In genomic region chr10:12884308-12884948, GRCm38 (mm10) we compare ENCODE assay signal across 11 mouse cellular contexts. TPM values are rescaled to one million over a fixed set of nuclear protein-coding genes. Genes with fewer than 3 reads are reported as not detected.
DNase-seq lines count a peak whose midpoint lies in the region; ATAC-seq and TF ChIP-seq lines count a peak whose summit lies in the region.
"Had no signal": no experiment of that assay in that cellular context is flagged by ENCODE, and none has a peak within 500 bp of the region (broad histone marks: within the 10 kb centered on the region; RNA-seq: fewer than 3 reads in every experiment).

No protein-coding gene starts in this region.

- no peaks in the 10 kb centered on the region for H3K36me3 ChIP-seq in heart, postnatal 0 days (replicated peaks; ENCODE audit: control insufficient read depth, insufficient read depth, low read length)
- no peaks in the 10 kb centered on the region for H3K36me3 ChIP-seq in heart, embryonic 12.5 days
- H3K36me3 ChIP-seq in neural tube, embryonic 15.5 days: no peaks in the 10 kb centered on the region
- H3K36me3 ChIP-seq: stomach, embryonic 15.5 days had no signal

- peak; percentile 39; the same call in 1 of the 2 replicates for ATAC-seq in heart, postnatal 0 days (ENCODE audit: insufficient read depth, low read depth)
- no peak for ATAC-seq in heart, embryonic 12.5 days (ENCODE audit: insufficient number of reproducible peaks, low FRiP score)
- peak; percentile 71 for ATAC-seq in Patski
- ATAC-seq in neural tube, embryonic 15.5 days (ENCODE audit: low FRiP score): no peak
- ATAC-seq: activated CD4-positive, CD25-positive, alpha-beta regulatory T cell, adult 4 months; forebrain, embryonic 14.5 days had no signal

- no peaks in the 10 kb centered on the region for H3K27me3 ChIP-seq in heart, postnatal 0 days (ENCODE audit: control insufficient read depth, insufficient read depth, low read length)
- no peaks in the 10 kb centered on the region for H3K27me3 ChIP-seq in heart, embryonic 12.5 days (replicated peaks)
- H3K27me3 ChIP-seq in Patski: no peaks in the 10 kb centered on the region
- H3K27me3 ChIP-seq in neural tube, embryonic 15.5 days (replicated peaks): no peaks in the 10 kb centered on the region
- H3K27me3 ChIP-seq: stomach, embryonic 15.5 days had no signal

- no peaks in the 10 kb centered on the region for H3K9me3 ChIP-seq in heart, postnatal 0 days (replicated peaks; ENCODE audit: control insufficient read depth, low read length)
- H3K9me3 ChIP-seq in heart, embryonic 12.5 days (replicated peaks): no peaks in the 10 kb centered on the region
- no peaks in the 10 kb centered on the region for H3K9me3 ChIP-seq in neural tube, embryonic 15.5 days (replicated peaks)
- H3K9me3 ChIP-seq: stomach, embryonic 15.5 days had no signal

- no peak for TF ChIP-seq CTCF in heart, postnatal 0 days (IDR thresholded peaks at IDR 0.05; ENCODE audit: low read depth)
- TF ChIP-seq CTCF in Patski (IDR thresholded peaks at IDR 0.05): no peak

- CTCF ChIA-PET in Patski (lab: Charles Lee): interaction anchor here (1.1 to 2.3 kb wide), 3 partner anchors 10 to 36 kb away, joined by 3 to 4 read pairs (median 4); no protein-coding TSS in a partner anchor

- no peak overlapping the region for H3K4me2 ChIP-seq in heart, postnatal 0 days (ENCODE audit: low read depth, low read length)
- H3K4me2 ChIP-seq in heart, embryonic 12.5 days: no peak overlapping the region
- no peak overlapping the region for H3K4me2 ChIP-seq in neural tube, embryonic 15.5 days
- H3K4me2 ChIP-seq: stomach, embryonic 15.5 days had no signal

- DNase-seq in heart, postnatal 0 days (ENCODE audit: low spot score): peak; percentile 13
- peak; percentile 51 for DNase-seq in Patski (ENCODE audit: low read depth, low spot score)
- peak; percentile 80 for DNase-seq in kidney, adult 9 months
- DNase-seq in lung, postnatal 25 days (ENCODE audit: low spot score): peak; percentile 29
- no peak for DNase-seq in urinary bladder, postnatal 4 days (ENCODE audit: low spot score in 2 of 2)
- DNase-seq in cerebellum, postnatal 36 days: no peak

- WGBS in heart, postnatal 0 days: 45% methylated on average over 8 of the region's 8 CpGs
- 60% methylated on average over 8 of the region's 8 CpGs for WGBS in heart, embryonic 12.5 days
- whole genome bisulfite sequencing in neural tube, embryonic 15.5 days: 78% methylated on average over 8 of the region's 8 CpGs

- no peak overlapping the region for H3K9ac ChIP-seq in heart, postnatal 0 days (replicated peaks; ENCODE audit: low read depth, low read length)
- H3K9ac ChIP-seq in heart, embryonic 12.5 days: no peak overlapping the region
- no peak overlapping the region for H3K9ac ChIP-seq in neural tube, embryonic 15.5 days (replicated peaks)
- H3K9ac ChIP-seq: stomach, embryonic 15.5 days had no signal

- H3K4me1 ChIP-seq in heart, postnatal 0 days (ENCODE audit: control insufficient read depth, insufficient read depth): peaks cover 13% of the 10 kb centered on the region
- 0 out of 2 replicates have a peak, but pooled peaks cover 4% of the 10 kb centered on the region for H3K4me1 ChIP-seq in heart, embryonic 12.5 days (replicated peaks)
- H3K4me1 ChIP-seq in neural tube, embryonic 15.5 days: no peaks in the 10 kb centered on the region

- in situ Hi-C loops in Patski (cut with MboI; ENCODE audit: low pct_unique_long_range_greater_than_20kb): no loop called here

- POLR2A ChIA-PET in Patski (lab: Charles Lee): no interaction called here

- 0 out of 2 replicates have a peak overlapping the region, but pooled peaks have one; percentile 22 for H3K27ac ChIP-seq in heart, postnatal 0 days (ENCODE audit: low read depth)
- no peak overlapping the region for H3K27ac ChIP-seq in heart, embryonic 12.5 days (ENCODE audit: poor library complexity, severe bottlenecking)
- no peak overlapping the region for H3K27ac ChIP-seq in neural tube, embryonic 15.5 days (replicated peaks)
- H3K27ac ChIP-seq: stomach, embryonic 15.5 days had no signal

- TF ChIP-seq EP300 in heart, postnatal 0 days (IDR thresholded peaks at IDR 0.05; ENCODE audit: low read depth): no peak

- no peak overlapping the region for H3K4me3 ChIP-seq in heart, postnatal 0 days (ENCODE audit: low read depth, low read length)
- no peak overlapping the region for H3K4me3 ChIP-seq in heart, embryonic 12.5 days
- H3K4me3 ChIP-seq in neural tube, embryonic 15.5 days (replicated peaks): no peak overlapping the region
- H3K4me3 ChIP-seq: stomach, embryonic 15.5 days had no signal

RNA-seq across cellular contexts. Expression of gene Utrn, which starts 15.3 kb away (rescaled TPM):
- total RNA-seq in heart, postnatal 0 days (2014; rRNA removed; ENCODE audit: low replicate concordance): 50.3 and 61.6 TPM in 2 replicates
- 47.3 and 48.4 TPM in 2 replicates for polyA plus RNA-seq in heart, postnatal 0 days (2015; fragmentation: Nextera tagmentation; extraction: Ambion mirVana)
- 66.8 and 69.2 TPM in 2 replicates for polyA plus RNA-seq in heart, embryonic 12.5 days (2016; fragmentation: Nextera tagmentation; extraction: Ambion mirVana)
- 40.9 TPM for polyA plus RNA-seq in Patski (2021)
- 27.5 and 36.5 TPM in 2 replicates for polyA plus RNA-seq in neural tube, embryonic 15.5 days (2015; fragmentation: Nextera tagmentation; extraction: Ambion mirVana)

Comparison
In these comparisons a context has a peak if more than half of its experiments do, and no peak if none do; other contexts are left out.
1. ATAC-seq: peak in heart, postnatal 0 days (single experiment) and Patski (single experiment); none in heart, embryonic 12.5 days (single experiment) and neural tube, embryonic 15.5 days (single experiment).
2. DNase-seq: peak in heart, postnatal 0 days (single experiment), Patski (single experiment), kidney, adult 9 months (single experiment) and lung, postnatal 25 days (single experiment); none in urinary bladder, postnatal 4 days (0 of 2) and cerebellum, postnatal 36 days (0 of 2).